Mouse (Mus musculus): ENCODE results near the gene Ildr2.

DNA sequence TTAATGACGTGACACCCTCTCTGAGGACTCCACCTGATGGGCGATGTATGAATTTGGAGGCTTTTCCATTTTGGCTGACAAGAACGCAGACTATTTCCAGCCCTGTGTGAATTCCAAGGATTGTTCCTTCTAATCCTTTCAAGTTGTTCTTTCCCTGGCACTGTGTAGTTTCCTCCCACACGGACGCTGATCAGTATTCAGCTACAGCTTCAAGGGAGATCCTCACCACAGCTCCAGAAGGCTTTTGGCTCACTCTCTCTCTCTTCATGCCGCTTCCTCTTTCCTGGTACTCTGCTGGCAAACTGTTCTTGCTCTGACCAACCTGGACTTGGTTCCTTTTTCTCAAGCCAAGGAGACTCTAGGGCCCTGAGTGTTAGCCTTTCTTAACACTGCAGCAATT lies 9.7 kb upstream of the Ildr2 start:
- TF ChIP-seq CTCF (IDR thresholded peaks at IDR 0.05; ENCODE audit: low read depth) (no peak), EP300 (IDR thresholded peaks at IDR 0.05; ENCODE audit: low read depth) (no peak)
